Mouse (Mus musculus) midbrain, embryonic 16.5 days (tissue): ENCODE measurements around the gene S100a16. TPM values are rescaled to one million over a fixed set of nuclear protein-coding genes. Genes with fewer than 3 reads are reported as not detected.

Source experiments
- ATAC-seq: fragments of 200-750 bp; cut with Nextera tagmentation; 2 replicates; pipeline ENCODE4 v1.8.0; 2017; ENCODE audit warnings: moderate TSS enrichment
- H3K27ac ChIP-seq: fragments of 300-500 bp; sonication (generic); 2 replicates; pipeline ENCODE4 v1.5.1; 2014; ENCODE audit warnings: mild to moderate bottlenecking, low read length, mixed read lengths
- H3K27me3 ChIP-seq: fragments of 300-500 bp; sonication (generic); 2 replicates; pipeline ENCODE4 v1.6.1; 2014; ENCODE audit warnings: low read depth, low read length, mixed read lengths; ENCODE audit not compliant: control insufficient read depth, insufficient read depth
- H3K36me3 ChIP-seq: fragments of 300-500 bp; sonication (generic); 2 replicates; pipeline ENCODE4 v1.6.1; 2014; ENCODE audit warnings: mild to moderate bottlenecking, low read length, moderate library complexity, mixed read lengths; ENCODE audit not compliant: control insufficient read depth, insufficient read depth
- H3K4me1 ChIP-seq: fragments of 300-500 bp; sonication (generic); 2 replicates; pipeline ENCODE4 v1.6.1; 2014; ENCODE audit warnings: mild to moderate bottlenecking, low read length, mixed read lengths; ENCODE audit not compliant: control insufficient read depth, insufficient read depth
- H3K4me2 ChIP-seq: fragments of 300-500 bp; sonication (generic); 2 replicates; pipeline ENCODE4 v1.6.1; 2014; ENCODE audit warnings: mild to moderate bottlenecking, low read length, mixed read lengths
- H3K4me3 ChIP-seq: fragments of 300-500 bp; sonication (generic); 2 replicates; pipeline ENCODE4 v1.5.1; 2014; ENCODE audit warnings: low read depth, mild to moderate bottlenecking, low read length, moderate library complexity, mixed read lengths
- H3K9ac ChIP-seq: fragments of 300-500 bp; sonication (generic); 2 replicates; pipeline ENCODE4 v1.6.1; 2014; ENCODE audit warnings: low read depth, low read length, mixed read lengths
- H3K9me3 ChIP-seq: fragments of 300-500 bp; sonication (generic); replicated peaks from 2 replicates; pipeline ENCODE4 v1.6.1; 2014; ENCODE audit warnings: mild to moderate bottlenecking, low read length, mixed read lengths; ENCODE audit not compliant: control insufficient read depth, poor library complexity, severe bottlenecking
- WGBS: fragments of 180-500 bp; shearing (Covaris S2); extraction: QIAGEN DNeasy Blood & Tissue Kit; methylation state at CpG from one replicate; pipeline ENCODE4 v1.1.7; 2014; 5-methylcytosine and 5-hydroxymethylcytosine counted together
- polyA plus RNA-seq: library from polyadenylated mRNA; unstranded; fragments of >200 nt; fragmentation: Nextera tagmentation; extraction: Ambion mirVana; gene quantifications from 2 replicates; pipeline ENCODE4 v1.2.1, GENCODE M21; 2015

S100a16 gene
- polyA plus RNA-seq, 1 experiment from 2014 or later = 36.5 TPM

DNA sequence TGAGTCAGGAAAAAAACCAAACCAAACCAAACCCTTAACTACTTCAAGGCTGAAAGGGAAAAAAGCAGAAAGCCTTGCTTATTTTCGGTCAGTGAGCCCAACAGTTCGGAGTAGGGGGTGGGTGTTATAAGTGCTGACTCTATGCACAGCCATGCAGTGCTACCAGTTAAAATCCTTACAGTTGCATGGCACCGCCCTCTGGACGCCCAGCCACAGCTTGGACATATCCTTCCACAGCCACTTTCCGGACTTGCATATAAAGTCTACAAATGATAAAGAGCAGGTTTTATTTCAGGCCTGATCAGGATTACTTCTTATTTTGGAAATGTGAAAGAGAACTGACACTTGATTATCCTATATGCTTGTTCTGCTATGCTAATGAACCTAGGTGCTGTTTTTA lies 31.8 kb upstream of the S100a16 start:
- WGBS = 96% methylated on average over 5 of the region's 5 CpGs
- Histone ChIP-seq H3K36me3 (peaks cover 22% of the 10 kb centered on the region), H3K4me3 (no peak overlapping the region), H3K9ac (no peak overlapping the region), H3K4me1 (peaks cover 26% of the 10 kb centered on the region), H3K27ac (no peak overlapping the region), H3K9me3 (no peaks in the 10 kb centered on the region), H3K27me3 (no peaks in the 10 kb centered on the region), H3K4me2 (no peak overlapping the region)
- ATAC-seq = no peak

DNA sequence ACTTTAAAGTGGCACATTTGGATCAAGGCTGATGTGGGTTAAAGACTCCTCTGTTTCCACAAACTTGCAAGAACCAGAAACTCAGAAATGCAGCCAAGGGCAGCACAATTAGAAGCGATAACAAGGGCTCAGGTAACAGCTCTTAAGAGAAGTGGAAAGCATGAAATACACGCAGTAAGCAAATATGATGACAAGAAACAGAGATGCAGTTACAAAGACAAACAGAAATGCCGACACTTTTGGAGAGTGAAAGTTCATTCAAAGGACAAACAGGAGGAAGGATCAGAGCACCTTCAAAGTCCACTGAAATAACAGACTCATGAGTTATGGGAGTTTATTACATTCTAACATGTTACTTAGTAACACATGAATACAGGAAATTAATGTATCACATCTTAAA lies 30.7 kb upstream of the S100a16 start:
- H3K9me3 ChIP-seq = no peaks in the 10 kb centered on the region
- no peak overlapping the region for H3K27ac ChIP-seq
- WGBS = 94% methylated on average over 3 of the region's 3 CpGs
- H3K4me2 ChIP-seq = no peak overlapping the region
- H3K27me3 ChIP-seq = no peaks in the 10 kb centered on the region
- H3K36me3 ChIP-seq = peaks cover 19% of the 10 kb centered on the region
- ATAC-seq = no peak
- peaks cover 26% of the 10 kb centered on the region for H3K4me1 ChIP-seq
- H3K4me3 ChIP-seq = no peak overlapping the region
- no peak overlapping the region for H3K9ac ChIP-seq

DNA sequence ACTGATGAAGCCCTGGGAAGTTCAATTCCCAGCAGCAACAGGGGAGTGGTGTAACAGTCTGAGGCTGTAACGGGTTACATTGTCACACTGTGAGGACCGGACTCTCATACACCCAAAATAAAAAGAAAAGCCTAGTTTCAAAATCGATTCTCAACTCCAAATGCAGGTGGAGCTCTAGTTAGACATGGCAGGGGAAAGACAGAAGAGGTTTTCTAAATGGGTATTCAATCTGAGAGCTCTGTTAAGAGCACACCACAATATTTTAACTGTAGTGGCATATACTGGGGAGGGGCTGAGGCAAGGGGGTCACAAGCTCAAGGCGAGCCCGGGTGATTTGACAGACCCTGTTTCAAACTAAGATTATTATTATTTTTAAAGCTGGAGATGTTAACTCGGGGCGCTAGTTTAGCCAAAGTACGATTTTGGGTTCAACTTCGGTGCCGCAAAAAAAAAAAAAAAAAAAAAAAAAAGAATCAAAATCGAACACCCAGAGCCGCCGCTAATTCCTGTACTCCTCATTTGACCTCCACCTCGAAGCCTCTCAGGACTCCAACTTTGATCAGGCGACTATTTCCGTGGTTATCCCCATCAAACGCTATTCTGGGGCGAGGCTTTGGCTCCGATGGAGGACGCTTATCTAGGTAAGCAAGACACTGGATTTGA lies 28.6 kb upstream of the S100a16 start:
- WGBS = 3% methylated on average over 20 of the region's 20 CpGs
- peak overlapping the region; percentile 98 for H3K27ac ChIP-seq
- ATAC-seq = no peak
- peaks cover 24% of the 10 kb centered on the region for H3K4me1 ChIP-seq
- H3K9me3 ChIP-seq = no peaks in the 10 kb centered on the region
- peak overlapping the region; percentile 75 for H3K4me2 ChIP-seq
- H3K27me3 ChIP-seq = peaks cover 10% of the 10 kb centered on the region
- H3K36me3 ChIP-seq = peaks cover 9% of the 10 kb centered on the region; the same call in 1 of the 2 replicates
- peak overlapping the region; percentile 98 for H3K4me3 ChIP-seq
- H3K9ac ChIP-seq = peak overlapping the region; percentile 99

DNA sequence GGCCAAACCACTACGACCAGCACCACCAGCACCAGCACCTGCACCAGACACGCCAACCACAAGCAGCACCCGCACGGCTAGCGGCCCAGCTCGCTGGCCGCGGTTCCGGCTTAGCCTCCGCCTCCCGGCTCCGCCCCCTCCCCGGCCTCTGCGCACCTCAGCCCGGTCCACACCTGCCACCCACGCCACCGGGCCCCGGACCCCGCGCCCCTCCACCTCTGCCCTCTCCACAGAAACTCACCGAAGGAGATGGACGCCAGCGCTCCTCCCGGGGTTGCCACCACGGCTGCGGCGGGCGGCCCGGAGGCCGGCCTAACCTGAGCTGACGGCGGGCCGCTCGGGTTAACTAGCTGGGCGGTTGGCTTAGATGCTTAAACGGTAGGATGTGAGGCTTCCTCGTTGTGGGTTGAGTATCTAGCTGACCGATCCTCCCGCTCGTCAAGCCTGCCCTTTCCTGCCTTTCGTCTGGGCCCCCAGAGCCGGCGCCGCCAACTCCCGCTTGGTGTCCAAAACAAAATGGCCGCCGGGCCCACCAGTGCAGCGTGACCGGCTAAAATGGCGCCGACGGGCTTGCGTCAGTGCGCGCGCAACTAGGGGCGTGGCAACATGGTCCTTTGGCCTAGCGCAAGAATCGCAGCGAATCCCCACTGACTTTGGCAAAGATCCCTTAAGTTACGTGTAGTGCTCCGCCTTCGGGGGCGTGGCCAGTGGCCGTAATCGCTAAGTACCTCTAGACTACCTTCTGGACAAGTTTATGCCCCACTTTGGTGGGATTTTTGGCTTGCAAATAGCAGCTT lies 27.9 kb upstream of the S100a16 start, which contains the start of gene Chtop:
Gene Chtop (minus strand): TSS at position 549 of the 797 bp plus-strand sequence.
- Histone ChIP-seq H3K4me1 (peaks cover 20% of the 10 kb centered on the region), H3K9me3 (no peaks in the 10 kb centered on the region), H3K27me3 (peaks cover 18% of the 10 kb centered on the region), H3K9ac (peak within 1 kb of the TSS; percentile 99), H3K4me3 (peak within 1 kb of the TSS; percentile 98), H3K4me2 (peak within 1 kb of the TSS; percentile 75), H3K27ac (peak within 1 kb of the TSS; percentile 98), H3K36me3 (peaks cover 9% of the 10 kb centered on the region; the same call in 1 of the 2 replicates)
- under 1% methylated on average over 65 of the region's 66 CpGs for WGBS
- ATAC-seq = peak; percentile 91

DNA sequence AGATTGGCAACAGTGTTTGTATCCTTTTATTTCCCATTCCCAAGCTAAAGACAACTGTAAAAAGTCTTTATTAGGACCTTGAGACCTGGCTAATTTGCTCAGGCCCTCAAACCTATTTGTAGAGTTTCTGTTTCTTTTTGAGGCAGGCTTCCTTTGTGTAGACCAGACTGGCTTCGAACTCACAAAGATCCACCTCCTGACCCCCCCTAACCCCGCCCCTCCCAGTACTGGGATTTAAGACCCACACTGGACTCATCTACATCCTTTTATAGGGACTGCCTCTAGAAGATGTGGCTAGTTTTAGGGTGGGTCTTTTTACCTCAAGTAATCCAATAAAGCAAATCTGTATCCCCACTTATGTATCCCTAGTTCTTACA lies 27.3 kb upstream of the S100a16 start:
- Histone ChIP-seq H3K27me3 (peaks cover 22% of the 10 kb centered on the region), H3K27ac (peak overlapping the region; percentile 98), H3K9me3 (no peaks in the 10 kb centered on the region), H3K9ac (no peak overlapping the region), H3K4me2 (peak overlapping the region; percentile 61), H3K36me3 (0 out of 2 replicates have a peak, but pooled peaks cover 7% of the 10 kb centered on the region), H3K4me3 (peak overlapping the region; percentile 98), H3K4me1 (peaks cover 21% of the 10 kb centered on the region)
- ATAC-seq = peak; percentile 41
- WGBS = 13% methylated on average over 2 of the region's 2 CpGs

DNA sequence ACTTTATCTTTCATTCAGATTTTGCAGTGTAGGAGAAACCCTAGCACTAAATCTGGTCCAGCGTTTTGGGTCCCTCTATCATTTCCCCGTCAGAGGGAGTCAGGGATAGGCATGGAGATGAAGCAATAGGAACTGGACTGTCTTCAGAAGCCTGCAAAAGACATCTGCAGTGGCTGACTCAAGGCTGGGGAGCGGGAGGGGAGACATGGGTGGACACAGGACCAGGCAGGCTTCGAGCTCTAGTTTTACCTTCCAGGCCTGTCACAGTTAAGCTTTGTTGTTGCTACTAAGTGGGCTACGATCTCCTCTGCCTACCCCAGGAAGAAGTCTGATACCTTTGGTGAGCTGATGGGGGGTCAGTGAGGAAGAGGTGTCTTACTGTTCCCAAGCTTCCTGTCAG lies 24.8 kb upstream of the S100a16 start:
- Histone ChIP-seq H3K9me3 (no peaks in the 10 kb centered on the region), H3K9ac (no peak overlapping the region), H3K27me3 (peaks cover 29% of the 10 kb centered on the region), H3K4me1 (peaks cover 19% of the 10 kb centered on the region), H3K27ac (no peak overlapping the region), H3K4me3 (no peak overlapping the region), H3K4me2 (no peak overlapping the region), H3K36me3 (no peaks in the 10 kb centered on the region)
- WGBS = 89% methylated on average over 5 of the region's 5 CpGs
- ATAC-seq = no peak

DNA sequence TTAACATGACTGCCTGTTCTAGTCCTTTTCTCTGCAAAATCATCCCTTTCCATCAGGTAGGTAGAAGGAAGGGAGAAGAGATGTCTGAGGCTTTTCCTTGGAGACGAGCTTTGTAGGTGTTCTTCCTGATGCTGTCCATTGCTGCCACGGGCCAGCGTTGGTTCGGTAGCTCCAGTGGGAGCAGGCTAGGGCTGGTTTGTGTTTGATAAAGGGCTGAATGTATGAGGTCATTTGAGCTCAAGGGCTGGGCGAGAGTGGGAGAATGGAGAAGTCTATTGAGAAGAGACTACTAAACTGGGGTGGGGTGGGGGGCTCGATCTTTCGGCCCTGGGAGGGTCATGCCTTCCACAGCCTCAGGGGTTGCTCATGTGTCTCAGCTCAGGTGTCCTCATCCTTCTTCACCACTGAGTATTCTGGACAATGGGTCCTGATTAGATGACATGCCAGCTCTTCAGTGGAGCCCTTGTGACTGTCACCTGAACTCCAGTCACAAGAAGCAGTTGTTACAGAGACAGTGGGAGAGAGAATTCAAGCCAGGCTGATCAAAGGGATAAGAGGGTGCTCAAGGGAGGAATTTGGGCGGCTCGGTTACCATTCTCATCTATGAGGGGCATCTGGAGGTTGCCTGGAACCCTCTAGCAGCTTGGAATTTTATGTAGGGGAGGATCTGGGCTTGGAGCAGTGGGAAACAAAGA lies 24.0 kb upstream of the S100a16 start:
- H3K36me3 ChIP-seq = no peaks in the 10 kb centered on the region
- H3K9me3 ChIP-seq = no peaks in the 10 kb centered on the region
- H3K27me3 ChIP-seq = peaks cover 29% of the 10 kb centered on the region
- no peak overlapping the region for H3K27ac ChIP-seq
- 77% methylated on average over 9 of the region's 9 CpGs for WGBS
- H3K4me2 ChIP-seq = no peak overlapping the region
- H3K4me3 ChIP-seq = no peak overlapping the region
- peaks cover 11% of the 10 kb centered on the region for H3K4me1 ChIP-seq
- no peak for ATAC-seq
- H3K9ac ChIP-seq = no peak overlapping the region

DNA sequence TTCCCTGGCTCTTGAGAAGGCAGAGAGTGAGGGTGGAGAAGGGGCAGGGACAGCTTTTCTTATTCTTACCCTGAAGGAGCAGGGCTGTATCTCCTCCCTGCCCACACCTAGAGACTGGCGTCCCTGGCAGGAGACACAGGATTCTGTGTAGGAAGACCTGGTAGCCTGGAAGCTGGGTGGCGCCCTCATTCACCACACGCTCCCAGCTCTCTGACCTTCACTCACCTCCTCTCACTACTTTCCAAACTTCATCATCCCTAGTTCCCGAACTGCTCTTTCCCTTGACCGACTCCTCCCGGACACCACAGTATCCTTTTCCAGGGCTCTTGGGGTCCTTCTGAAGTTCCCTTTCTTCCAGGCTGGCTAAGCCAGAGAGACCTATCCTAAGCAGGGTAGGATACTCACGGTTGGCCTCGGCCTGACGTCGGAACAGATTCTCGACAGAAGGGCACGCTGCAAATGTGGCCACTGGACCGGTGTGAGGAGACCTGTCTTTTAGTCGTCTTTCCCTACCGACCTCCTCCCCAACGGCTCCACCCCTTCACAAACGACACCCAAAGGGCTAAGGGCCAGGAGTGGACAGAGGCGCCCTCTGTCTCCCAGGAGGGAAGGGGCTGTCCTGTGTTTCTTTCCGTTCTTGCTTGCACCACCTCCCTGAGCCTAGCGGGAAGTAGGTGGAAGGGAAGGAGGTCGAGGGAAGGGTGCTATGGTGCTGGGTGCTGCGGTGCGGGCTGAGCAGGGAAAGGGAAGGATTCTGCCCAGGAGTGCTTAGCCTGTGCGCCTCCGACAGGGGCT lies 23.1 kb upstream of the S100a16 start, which contains the start of the genes S100a1 and S100a13:
Gene S100a1 (minus strand): TSS at position 597 of the 795 bp plus-strand sequence.
Gene S100a13 (plus strand): TSS at position 640 of the 795 bp plus-strand sequence.
- H3K4me1 ChIP-seq = peaks cover 9% of the 10 kb centered on the region; the same call in 1 of the 2 replicates
- H3K4me2 ChIP-seq = peak within 1 kb of the TSS; percentile 57
- peak within 1 kb of the TSS; percentile 49 for H3K9ac ChIP-seq
- no peaks in the 10 kb centered on the region for H3K36me3 ChIP-seq
- no peaks in the 10 kb centered on the region for H3K9me3 ChIP-seq
- 3% methylated on average over 25 of the region's 25 CpGs for WGBS
- H3K27ac ChIP-seq = no peak within 1 kb of the TSS
- no peak for ATAC-seq
- H3K27me3 ChIP-seq = peaks cover 29% of the 10 kb centered on the region
- H3K4me3 ChIP-seq = peak within 1 kb of the TSS; percentile 30
